Mouse (Mus musculus) naive thymus-derived CD4-positive, alpha-beta T cell, adult 2 months (primary cell): Measurements from ENCODE around the gene Ebf4.

Experiments
- DNase-seq: peaks from one replicate; pipeline ENCODE4 v3.0.0-alpha.2; 2011; ENCODE audit warnings: low read depth

Ebf4 gene

DNA sequence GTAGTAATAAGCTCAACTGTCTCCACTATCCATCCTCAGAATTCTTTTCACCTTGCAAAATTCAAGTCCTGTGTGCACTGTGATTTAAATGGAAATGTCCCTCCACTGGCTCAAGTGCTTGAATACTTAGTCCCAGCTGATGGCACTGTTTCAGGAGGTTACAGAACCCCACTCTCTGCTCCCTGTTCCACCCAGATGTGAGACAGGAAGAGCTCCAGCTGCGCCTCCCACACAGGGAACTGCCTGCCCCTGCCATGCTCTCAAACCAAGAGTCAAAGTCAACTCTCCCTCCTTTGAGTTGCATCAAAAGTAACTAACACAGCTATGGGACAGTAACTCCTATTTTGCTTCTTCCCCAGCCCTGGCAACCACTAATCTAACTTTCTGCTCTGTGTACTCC lies 91.2 kb downstream of the Ebf4 start:
- DNase-seq = no peak

DNA sequence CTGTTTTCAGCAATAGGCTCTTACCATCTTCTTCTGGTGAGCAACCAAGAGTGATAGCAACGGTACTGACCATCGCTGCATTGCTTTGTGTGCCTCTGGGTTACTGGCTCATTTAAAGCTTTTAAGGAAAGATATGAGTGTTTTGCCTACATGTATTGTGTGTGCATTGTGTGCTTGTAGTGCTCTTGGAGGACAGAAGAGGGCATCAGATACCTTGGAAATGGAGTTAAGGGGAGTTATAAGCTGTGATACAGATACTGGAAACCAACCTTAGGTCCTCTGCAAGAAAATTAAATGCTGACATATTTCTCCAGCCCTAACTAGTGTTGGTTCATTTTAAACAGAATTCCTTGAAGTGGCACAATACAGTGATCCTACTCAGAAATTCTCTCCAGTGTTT lies 93.8 kb downstream of the Ebf4 start:
- DNase-seq = peak; percentile 10

DNA sequence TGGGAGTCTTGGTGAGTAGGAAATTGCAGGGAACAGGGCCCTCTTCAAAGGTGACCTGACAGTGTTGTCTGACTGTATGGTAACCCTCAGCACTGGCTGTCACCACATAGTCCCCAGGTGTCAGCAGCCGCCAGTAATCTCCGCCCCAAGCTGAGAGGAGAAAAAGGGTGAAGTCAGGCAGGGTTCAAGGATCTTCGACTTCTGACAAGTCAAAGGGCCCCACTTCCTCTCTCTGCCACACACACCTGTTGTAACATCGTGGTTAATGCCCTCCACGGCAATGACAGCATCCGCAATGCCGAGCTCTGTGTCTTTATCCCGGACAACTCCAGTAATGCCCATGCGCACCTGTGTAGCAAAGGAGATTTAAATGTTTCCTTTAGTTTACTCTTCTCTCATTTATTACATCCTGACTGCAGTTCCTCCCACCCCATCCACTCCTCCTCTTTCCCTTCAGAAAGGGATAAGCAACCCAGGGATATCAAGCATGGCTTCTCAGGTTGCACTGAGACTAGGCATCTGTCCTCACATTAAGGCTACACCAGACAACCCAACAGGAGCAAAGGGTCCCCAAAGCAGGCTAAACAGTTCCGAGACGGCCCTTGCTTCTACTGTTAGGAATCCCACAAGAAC lies 96.1 kb downstream of the Ebf4 start:
- DNase-seq = no peak

DNA sequence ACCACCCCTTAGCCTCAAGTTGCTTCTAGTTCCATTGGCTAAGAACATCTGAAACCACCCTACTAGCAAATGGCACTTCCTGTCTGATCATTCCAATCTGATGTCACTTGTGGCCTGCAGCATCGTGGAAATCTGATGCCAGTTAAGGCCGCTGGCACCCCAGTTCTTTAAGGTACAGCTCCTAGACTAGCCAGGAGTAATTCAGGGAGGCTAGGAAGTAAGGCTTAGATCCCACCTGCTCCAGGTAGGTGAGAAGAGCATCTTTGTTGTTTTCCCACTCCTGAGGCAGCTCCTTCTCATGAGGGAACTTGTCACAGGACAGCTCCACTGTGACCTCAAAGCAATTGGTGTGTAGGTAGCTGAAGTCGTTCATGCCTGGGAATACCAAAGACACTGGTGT lies 97.9 kb downstream of the Ebf4 start:
- no peak for DNase-seq

DNA sequence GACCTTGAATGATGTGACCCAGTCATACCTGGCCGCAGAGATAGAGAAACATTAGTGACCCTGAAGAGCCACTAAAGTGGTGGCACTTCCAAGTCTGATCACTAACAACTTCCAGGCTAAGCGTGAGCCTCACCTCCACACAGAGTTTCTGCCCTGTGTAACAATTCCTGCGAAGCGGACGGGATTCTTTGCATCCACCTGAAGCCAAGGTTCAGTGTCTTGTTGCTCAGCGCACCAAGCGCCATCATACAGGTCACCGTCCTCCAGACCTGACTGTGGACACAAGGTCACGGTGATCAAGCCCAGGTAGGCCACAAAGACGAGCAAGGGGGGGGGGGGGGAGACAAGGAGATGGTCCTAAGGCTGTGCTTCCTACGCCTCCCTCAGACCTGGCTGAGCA lies 100.7 kb downstream of the Ebf4 start:
- no peak for DNase-seq

DNA sequence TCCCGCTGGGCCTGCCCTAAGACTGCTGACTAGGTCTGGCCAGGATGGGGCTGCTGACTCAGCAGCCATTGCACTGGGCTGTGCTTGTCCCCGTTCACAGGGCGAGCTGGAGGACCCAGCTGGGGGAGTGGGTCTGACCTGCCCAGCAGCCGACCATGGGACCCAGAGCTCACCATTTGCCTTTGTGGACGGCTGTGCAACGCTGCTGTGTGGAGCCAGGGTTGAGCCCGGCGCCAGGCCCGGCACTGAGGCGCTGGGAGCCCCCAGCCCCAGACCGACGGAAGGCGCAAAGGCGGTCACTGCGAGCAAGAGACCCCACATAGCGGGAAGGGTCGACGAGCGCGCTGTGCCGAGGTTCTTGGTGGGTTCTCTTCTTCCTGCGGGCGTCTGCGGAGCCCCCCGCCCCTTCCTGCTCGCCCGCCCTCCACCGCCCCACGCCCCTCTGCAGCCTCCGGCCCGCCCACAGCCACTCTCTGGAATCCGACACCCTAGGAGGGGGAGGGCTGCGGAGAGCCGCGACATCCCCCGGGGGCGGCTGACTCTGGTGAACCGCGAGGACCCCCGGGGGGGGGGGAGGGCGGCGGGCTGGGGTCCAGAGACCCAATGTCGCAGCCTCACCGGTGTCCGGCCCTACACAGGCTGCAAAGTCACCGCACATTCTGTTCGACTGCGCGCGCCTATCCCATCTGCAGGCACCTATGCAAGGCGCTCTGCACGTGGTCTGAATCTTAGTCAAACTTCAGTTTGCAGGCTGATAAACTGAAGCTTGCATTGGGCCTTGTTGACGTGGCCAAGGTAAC lies 102.4 kb downstream of the Ebf4 start, which contains the start of gene Cpxm1:
Cpxm1 (minus strand) TSS at position 389 of the 800 bp plus-strand sequence.
- no peak for DNase-seq

DNA sequence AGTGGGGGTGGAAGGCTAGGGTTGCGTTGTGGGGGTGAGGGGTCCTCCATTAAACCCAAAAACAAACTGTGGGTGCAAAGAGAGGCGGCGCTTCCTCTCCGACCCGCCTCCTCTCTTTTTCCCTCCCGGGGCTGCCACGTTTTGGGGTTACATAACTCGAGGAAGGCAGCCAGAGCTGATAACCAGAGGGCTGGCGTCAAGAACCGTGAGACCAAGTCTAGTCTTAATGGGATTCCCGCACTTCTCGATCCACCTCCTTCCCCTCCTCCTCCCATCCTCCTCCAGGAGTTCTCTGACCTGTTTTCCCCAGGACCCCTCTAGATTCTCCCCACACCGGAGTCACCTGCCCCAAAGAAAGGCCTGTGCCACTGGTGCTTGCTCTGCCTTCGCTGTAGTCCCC lies 103.1 kb downstream of the Ebf4 start:
- DNase-seq = no peak

DNA sequence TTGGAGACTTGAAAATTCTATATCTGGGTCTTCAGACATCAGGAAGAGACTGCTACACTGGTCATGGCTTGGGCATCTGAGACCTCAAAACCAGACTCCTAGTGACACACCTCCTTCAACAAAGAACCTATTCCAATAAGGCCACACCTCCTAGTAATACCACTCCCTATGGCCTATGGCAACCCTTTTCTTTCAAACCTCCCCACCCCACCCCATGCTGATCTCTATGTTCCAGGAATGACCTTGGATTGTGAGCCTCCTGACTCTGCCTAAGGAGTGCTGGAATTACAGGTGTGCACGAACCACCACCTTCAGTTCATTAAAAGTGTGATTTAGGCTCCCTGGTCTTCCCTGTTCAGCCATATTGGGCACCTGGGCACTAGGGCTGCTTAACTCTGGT lies 105.1 kb downstream of the Ebf4 start:
- DNase-seq = no peak

DNA sequence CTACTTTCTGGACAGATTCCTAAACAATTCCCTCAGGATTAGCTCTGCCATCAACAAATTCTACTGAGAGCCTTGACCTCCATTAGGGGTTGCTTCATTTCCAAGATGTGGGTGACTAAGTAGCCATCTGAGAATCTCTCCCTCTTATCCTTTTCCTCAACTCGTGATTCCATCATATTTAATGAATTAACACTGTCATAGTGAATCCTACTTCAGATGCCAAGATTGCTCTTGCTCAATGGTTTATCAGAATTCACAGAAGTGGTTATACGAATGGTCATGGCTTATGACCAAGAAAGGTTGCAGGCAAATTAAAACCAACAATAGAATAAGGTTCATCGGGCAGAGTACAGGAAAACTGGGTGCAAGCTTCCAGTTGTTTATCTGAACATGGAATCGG lies 106.9 kb downstream of the Ebf4 start:
- no peak for DNase-seq

DNA sequence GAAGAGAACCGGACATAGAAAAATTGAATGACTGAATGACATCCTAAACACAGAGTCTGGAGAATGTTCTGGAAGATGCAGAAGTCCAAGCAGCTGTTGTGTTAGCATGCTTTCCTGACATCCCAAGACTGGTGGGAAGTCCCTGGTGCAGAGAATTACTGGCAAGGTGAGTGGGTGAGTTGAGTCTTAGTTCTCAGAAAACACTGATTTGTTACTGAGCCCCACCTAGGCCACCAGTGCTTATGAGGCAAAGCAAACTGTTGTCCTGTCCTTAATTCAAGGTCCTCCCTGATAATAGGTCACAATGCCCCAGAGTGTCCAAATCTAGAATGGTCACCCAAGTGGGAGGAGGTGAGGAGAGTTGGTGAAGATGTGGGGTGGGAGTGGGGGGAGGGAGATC lies 110.0 kb downstream of the Ebf4 start, which contains the start of the genes Gm28372 and 1700020A23Rik:
Gm28372 (plus strand) TSS at position 301 of the 400 bp plus-strand sequence.
1700020A23Rik (plus strand) TSS at position 321 of the 400 bp plus-strand sequence.
- DNase-seq = no peak

DNA sequence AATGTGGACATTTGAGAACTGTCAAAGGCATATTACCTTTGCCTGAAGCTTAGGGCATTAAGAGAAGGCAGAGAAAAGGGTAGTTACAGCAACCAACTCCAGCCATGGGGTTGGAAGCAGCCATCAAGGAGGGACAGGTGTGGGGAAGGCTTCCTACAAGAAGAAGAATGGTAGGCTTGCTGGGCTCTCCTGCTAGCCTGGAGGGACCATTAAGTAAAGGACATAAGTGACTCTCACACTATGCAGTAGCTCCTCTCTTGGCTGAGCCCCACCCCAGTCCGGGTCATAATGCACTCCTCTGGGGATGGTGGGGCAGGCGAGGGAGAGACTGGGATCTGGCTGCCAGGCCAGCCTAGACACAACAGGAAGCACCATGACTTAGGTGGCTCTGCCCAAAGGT lies 111.2 kb downstream of the Ebf4 start, which contains the start of gene Tmem239:
Tmem239 (plus strand) TSS at position 301 of the 400 bp plus-strand sequence.
- DNase-seq = no peak

DNA sequence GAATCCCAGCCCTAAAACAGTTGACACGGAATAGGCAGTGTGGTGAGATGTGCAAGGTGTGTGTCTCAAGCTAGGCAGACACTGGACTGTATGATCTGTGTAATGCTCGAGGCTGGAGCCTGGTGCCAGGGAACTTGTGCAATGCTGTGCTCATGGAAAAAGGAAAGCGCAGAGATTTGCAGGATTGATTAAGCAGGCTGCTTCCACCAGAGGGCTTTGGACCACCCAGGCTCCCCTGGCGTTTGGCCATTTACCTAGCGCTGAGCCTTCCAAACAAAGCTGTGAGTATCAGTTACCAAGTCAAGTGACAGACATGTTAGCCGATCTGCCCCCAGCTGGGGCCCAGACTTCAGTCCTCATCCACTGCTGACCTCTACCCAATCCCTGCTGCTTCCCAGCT lies 113.2 kb downstream of the Ebf4 start:
- no peak for DNase-seq

DNA sequence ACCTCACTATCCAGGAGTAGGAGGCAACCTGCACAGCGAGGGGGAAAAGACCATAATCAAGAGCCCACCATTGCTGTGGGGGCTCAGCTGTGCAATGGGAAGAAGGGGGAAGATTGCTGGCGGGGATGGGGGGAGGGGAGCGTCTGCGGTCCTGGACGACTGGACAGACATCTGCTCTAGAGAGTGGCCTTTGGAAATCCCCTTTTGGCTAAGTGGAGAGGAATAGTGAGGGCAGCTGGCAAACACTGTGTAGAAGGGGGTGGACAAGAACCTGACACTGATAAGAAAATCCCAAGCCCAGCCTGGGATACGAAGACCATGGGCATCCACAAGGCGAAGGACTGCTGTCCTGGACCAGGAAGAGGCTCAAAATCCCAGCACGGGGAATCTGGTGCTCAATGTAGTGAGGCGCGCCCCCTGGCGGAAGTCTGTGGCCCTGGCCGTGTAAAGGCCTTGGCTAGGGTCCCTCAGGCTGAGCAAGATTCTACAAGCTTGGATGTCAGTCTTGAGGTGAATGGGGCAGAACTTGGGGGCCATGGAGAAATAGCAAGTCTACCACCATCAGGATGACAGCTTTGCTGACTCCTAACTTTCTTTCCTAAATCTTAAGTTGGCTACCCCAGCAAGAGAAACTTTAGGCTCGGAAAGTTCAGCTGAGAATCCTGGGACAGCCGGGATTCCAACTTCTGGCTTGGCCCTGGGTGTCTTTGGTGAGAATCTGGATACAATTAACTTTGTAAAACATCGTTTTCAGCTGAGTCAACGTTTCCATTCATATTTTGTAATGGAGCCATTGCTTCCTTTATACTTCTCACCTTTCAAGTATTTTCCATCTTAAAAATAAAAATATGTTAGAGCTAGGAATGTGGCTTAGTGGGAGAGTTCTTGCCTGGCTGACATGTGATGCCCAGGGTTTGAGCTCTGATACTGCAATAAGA lies 116.9 kb downstream of the Ebf4 start:
- peak; percentile 73 for DNase-seq

DNA sequence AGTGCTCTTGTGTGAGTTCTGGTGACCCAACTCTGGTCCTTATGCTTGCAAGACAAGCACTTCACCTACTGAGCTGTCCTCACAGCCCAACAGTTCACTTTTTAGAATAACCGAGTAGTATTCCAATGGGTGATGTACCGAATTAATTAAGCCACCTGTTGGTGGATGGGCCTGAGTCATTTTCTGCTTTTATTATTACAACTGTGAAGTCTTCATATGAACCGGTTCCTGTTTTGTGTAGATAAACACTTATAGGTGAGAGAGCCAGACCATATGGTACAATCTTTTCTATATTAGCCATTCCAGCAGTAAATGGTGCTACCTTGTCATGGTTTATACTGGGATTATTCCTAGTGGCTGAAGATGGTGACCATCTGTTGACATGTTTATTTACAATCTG lies 117.8 kb downstream of the Ebf4 start:
- DNase-seq = no peak

DNA sequence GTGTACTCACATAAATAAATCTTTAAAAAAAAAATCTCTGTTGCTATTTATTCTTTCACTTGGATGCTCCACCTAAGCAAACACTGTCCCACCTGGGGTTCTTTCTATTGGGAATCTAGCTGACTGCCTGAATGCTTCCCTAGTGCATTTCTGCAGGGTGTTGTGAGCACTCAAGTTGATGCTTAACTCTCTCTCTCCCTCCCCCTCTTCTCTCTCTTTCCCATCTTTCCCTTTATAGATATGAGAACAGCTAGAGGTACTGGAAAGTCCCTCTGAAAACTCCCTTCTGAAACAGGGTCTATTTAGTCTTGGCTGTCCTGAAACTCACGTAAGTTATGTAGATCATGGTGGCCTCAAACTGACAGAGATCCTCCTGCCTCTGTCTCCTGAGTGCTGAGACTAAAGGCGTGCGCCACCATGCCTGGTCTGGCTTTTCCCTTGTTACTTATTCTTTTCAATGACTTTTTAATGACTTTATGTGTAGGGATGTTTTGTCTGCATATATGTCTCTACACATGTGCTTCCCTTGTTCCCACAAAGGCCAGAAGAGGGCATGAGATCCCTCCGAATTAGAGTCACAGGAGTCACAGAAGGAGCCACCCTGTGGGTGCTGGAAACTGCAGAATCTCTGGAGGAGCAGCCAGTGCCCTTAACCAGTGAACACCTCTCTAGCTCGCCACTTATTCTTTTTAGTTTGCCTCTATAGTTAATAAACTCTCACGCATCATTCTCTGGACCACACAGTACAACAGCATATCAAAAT lies 119.3 kb downstream of the Ebf4 start:
- DNase-seq = no peak
